Mouse (Mus musculus) lung, postnatal 0 days (tissue): ENCODE measurements around the gene Wee2.

ENCODE experiments used
- CTCF ChIP-seq: IDR thresholded peaks from 2 replicates; pipeline ENCODE4 v1.5.1; 2016; ENCODE audit warnings: antibody characterized with exemption, mild to moderate bottlenecking
- EP300 ChIP-seq: IDR thresholded peaks from 2 replicates; pipeline ENCODE4 v1.6.1; 2016; ENCODE audit warnings: antibody characterized with exemption, mild to moderate bottlenecking, control low read depth

DNA sequence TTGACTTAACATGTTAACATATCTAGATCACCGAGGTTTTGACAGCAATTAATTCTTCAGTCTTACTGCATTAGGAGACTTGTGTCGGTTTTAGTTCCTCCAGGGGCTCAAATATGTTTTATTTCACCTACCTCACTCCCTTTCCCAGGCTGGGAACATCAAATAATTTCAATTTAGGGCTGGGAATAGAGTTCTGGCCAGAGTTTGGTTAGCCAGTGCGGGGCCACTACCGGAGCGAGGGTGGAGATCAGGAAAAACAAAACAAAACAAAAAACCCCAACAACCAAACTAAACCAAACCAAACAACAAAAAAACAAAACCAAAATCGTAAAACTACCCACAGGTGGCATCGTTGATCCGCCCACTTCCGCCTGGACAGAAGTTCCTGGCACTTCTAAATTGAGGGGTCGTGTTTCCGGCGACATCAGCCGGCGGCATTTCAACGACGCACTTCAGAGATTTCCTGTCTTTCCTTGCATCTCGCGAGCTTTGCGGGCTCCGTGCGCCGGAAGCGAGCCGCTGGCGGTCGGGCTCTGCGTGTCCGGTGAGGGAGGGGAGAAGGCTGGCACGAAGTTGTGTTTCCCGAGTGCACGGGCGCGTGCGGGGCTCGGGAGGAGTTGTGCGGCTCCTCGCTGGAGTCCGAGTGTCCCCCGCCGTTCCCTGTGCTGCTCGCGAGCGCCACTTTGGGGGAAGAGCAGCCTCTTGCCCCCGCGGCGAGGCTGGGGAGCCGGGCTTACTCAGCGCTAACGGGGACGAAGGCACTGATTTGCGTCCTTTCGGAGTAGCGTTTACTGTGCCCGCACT, 32.2 kb downstream of the Wee2 start, which contains the start of gene Ssbp1:
- TF ChIP-seq CTCF (peak; percentile 53), EP300 (peak; percentile 82)
